Mouse (Mus musculus): ENCODE data around the gene Pex26.

The Pex26 gene

GRCm38 (mm10) chr6:121183414-121184173 lies at the start of gene Pex26:
Gene Pex26, plus strand, starts transcription at chr6:121183667.
- peak; percentile 90 to 92 for DNase-seq

- no peak for DNase-seq
Observed at GRCm38 (mm10) chr6:121134249-121134648, 49.2 kb upstream of the Pex26 start.

- no peak for DNase-seq
Observed at GRCm38 (mm10) chr6:121134884-121135283, 48.6 kb upstream of the Pex26 start.

GRCm38 (mm10) chr6:121137222-121137621 lies 46.2 kb upstream of the Pex26 start:
- DNase-seq: no peak

- DNase-seq: no peak
Observed at GRCm38 (mm10) chr6:121138338-121139040, 45.0 kb upstream of the Pex26 start.

GRCm38 (mm10) chr6:121139271-121139670 lies 44.2 kb upstream of the Pex26 start:
- DNase-seq: no peak

GRCm38 (mm10) chr6:121142298-121142697 lies 41.2 kb upstream of the Pex26 start:
- DNase-seq: no peak

GRCm38 (mm10) chr6:121143439-121143838 lies 40.0 kb upstream of the Pex26 start:
- peak; percentile 70 to 85 for DNase-seq

- DNase-seq: peak; percentile 81 to 82
Observed at GRCm38 (mm10) chr6:121144066-121144465, 39.4 kb upstream of the Pex26 start.

GRCm38 (mm10) chr6:121145010-121145604 lies 38.4 kb upstream of the Pex26 start:
- DNase-seq: no peak

GRCm38 (mm10) chr6:121145906-121146305 lies 37.6 kb upstream of the Pex26 start:
- no peak for DNase-seq

- peak in 1 of 2 experiments; percentile 53 for DNase-seq
Observed at GRCm38 (mm10) chr6:121146798-121147197, 36.7 kb upstream of the Pex26 start.

- DNase-seq: no peak
Observed at GRCm38 (mm10) chr6:121148360-121148759, 35.1 kb upstream of the Pex26 start.

GRCm38 (mm10) chr6:121149420-121149819 lies 34.0 kb upstream of the Pex26 start:
- no peak for DNase-seq

GRCm38 (mm10) chr6:121150126-121150525 lies 33.3 kb upstream of the Pex26 start:
- no peak for DNase-seq

- peak; percentile 30 to 51 for DNase-seq
Observed at GRCm38 (mm10) chr6:121151732-121152131, 31.7 kb upstream of the Pex26 start.

- DNase-seq: no peak
Observed at GRCm38 (mm10) chr6:121153177-121153576, 30.3 kb upstream of the Pex26 start.

GRCm38 (mm10) chr6:121154451-121155300 lies 28.8 kb upstream of the Pex26 start:
- DNase-seq: no peak

- no peak for DNase-seq
Observed at GRCm38 (mm10) chr6:121156030-121156429, 27.4 kb upstream of the Pex26 start.

- DNase-seq: no peak
Observed at GRCm38 (mm10) chr6:121159616-121160015, 23.9 kb upstream of the Pex26 start.

- no peak for DNase-seq
Observed at GRCm38 (mm10) chr6:121160126-121160525, 23.3 kb upstream of the Pex26 start.

- DNase-seq: no peak
Observed at GRCm38 (mm10) chr6:121162616-121163015, 20.9 kb upstream of the Pex26 start.

GRCm38 (mm10) chr6:121166098-121166552 lies 17.3 kb upstream of the Pex26 start:
- peak; percentile 68 to 80 for DNase-seq
